Mouse (Mus musculus): ENCODE results near the gene Rgs9. TPM values are rescaled to one million over a fixed set of nuclear protein-coding genes. Genes with fewer than 3 reads are reported as not detected.
"Not testable (repeated sequence)": the region's sequence is repeated elsewhere in the genome, so short reads cannot be mapped to it uniquely, and the experiment has no call there.

Gene Rgs9
- total RNA-seq (2015) (0.77 TPM in 1 of 2 replicates, not detected in the other), total RNA-seq (2017) (0.07 TPM in 1 of 2 replicates, not detected in the other)

GRCm38 (mm10) chr11:109297710-109298375 is at the start of gene Rgs9:
TSS of gene Rgs9 (minus strand) at chr11:109298129.
- ATAC-seq (replicated peaks; ENCODE audit: poor library complexity) = peak; percentile 99

- ATAC-seq (replicated peaks; ENCODE audit: poor library complexity) = peak; percentile 56
Observed at GRCm38 (mm10) chr11:109347242-109347959, 49.5 kb upstream of the Rgs9 start.

GRCm38 (mm10) chr11:109343991-109344599 is 46.2 kb upstream of the Rgs9 start:
- ATAC-seq (replicated peaks; ENCODE audit: poor library complexity) = peak; percentile 66

GRCm38 (mm10) chr11:109343558-109343957 is 45.6 kb upstream of the Rgs9 start:
- ATAC-seq (replicated peaks; ENCODE audit: poor library complexity) = no peak

GRCm38 (mm10) chr11:109342666-109343065 is 44.7 kb upstream of the Rgs9 start:
- not testable (repeated sequence) for ATAC-seq (replicated peaks; ENCODE audit: poor library complexity)

GRCm38 (mm10) chr11:109340541-109340940 is 42.6 kb upstream of the Rgs9 start:
- ATAC-seq (replicated peaks; ENCODE audit: poor library complexity) = no peak

- no peak for ATAC-seq (replicated peaks; ENCODE audit: poor library complexity)
Observed at GRCm38 (mm10) chr11:109339155-109339938, 41.4 kb upstream of the Rgs9 start.

GRCm38 (mm10) chr11:109335890-109336289 is 38.0 kb upstream of the Rgs9 start:
- no peak for ATAC-seq (replicated peaks; ENCODE audit: poor library complexity)

GRCm38 (mm10) chr11:109334773-109335172 is 36.8 kb upstream of the Rgs9 start:
- no peak for ATAC-seq (replicated peaks; ENCODE audit: poor library complexity)

- ATAC-seq (replicated peaks; ENCODE audit: poor library complexity) = no peak
Observed at GRCm38 (mm10) chr11:109332722-109333121, 34.8 kb upstream of the Rgs9 start.

- peak; percentile 95 for ATAC-seq (replicated peaks; ENCODE audit: poor library complexity)
Observed at GRCm38 (mm10) chr11:109331424-109331824, 33.5 kb upstream of the Rgs9 start.

- no peak for ATAC-seq (replicated peaks; ENCODE audit: poor library complexity)
Observed at GRCm38 (mm10) chr11:109330706-109331393, 32.9 kb upstream of the Rgs9 start.

- ATAC-seq (replicated peaks; ENCODE audit: poor library complexity) = no peak
Observed at GRCm38 (mm10) chr11:109329331-109329730, 31.4 kb upstream of the Rgs9 start.

- ATAC-seq (replicated peaks; ENCODE audit: poor library complexity) = no peak
Observed at GRCm38 (mm10) chr11:109327952-109328351, 30.0 kb upstream of the Rgs9 start.

- ATAC-seq (replicated peaks; ENCODE audit: poor library complexity) = no peak
Observed at GRCm38 (mm10) chr11:109327381-109327780, 29.5 kb upstream of the Rgs9 start.

- peak; percentile 63 for ATAC-seq (replicated peaks; ENCODE audit: poor library complexity)
Observed at GRCm38 (mm10) chr11:109326270-109326669, 28.3 kb upstream of the Rgs9 start.

GRCm38 (mm10) chr11:109320361-109320933 is 22.5 kb upstream of the Rgs9 start:
- ATAC-seq (replicated peaks; ENCODE audit: poor library complexity) = no peak

GRCm38 (mm10) chr11:109319946-109320345 is 22.0 kb upstream of the Rgs9 start:
- ATAC-seq (replicated peaks; ENCODE audit: poor library complexity) = no peak

GRCm38 (mm10) chr11:109319471-109319870 is 21.5 kb upstream of the Rgs9 start:
- no peak for ATAC-seq (replicated peaks; ENCODE audit: poor library complexity)

- ATAC-seq (replicated peaks; ENCODE audit: poor library complexity) = peak; percentile 67
Observed at GRCm38 (mm10) chr11:109316921-109317320, 19.0 kb upstream of the Rgs9 start.

Measured in megakaryocyte progenitor cell, adult 5-6 weeks (primary cell).